Comparison of ENCODE assay signal across 8 mouse cellular contexts in the genomic region with DNA sequence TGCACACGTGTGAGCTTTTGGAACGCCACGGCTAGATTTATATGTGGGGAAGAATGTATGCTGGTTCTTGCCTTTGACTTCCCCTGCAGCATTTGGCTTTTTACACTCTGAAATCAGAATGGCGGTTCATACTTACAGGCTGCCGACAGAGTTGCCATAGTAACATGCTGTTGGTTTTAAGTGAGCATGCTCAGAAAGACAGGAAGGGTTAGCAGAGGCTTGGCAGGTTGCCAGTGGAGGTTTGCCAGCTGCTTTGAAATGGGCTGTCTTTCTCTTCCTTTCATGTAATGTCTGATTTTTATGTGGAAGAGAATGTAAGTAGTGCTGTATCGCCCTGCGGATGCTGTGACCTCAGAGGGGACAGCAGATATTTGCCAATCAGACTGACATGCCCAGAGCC. TPM values are rescaled to one million over a fixed set of nuclear protein-coding genes. Genes with fewer than 3 reads are reported as not detected.
DNase-seq lines count a peak whose midpoint lies in the region; ATAC-seq and TF ChIP-seq lines count a peak whose summit lies in the region.

No protein-coding gene starts in this region.

- H3K27ac ChIP-seq in forebrain, embryonic 12.5 days: peak overlapping the region; percentile 97
- peak overlapping the region; percentile 80 for H3K27ac ChIP-seq in heart, embryonic 16.5 days (ENCODE audit: low read length)
- no peak overlapping the region for H3K27ac ChIP-seq in liver, embryonic 11.5 days (ENCODE audit: low read depth, low read length)

- no peaks in the 10 kb centered on the region for H3K79me2 ChIP-seq in myocyte (ENCODE audit: control insufficient read depth, insufficient read depth)

- ATAC-seq in forebrain, embryonic 12.5 days (ENCODE audit: low FRiP score): peak; percentile 91
- peak; percentile 77 for ATAC-seq in heart, embryonic 16.5 days (replicated peaks; ENCODE audit: extremely low read depth, insufficient read depth, low FRiP score)
- ATAC-seq in liver, embryonic 11.5 days (replicated peaks; ENCODE audit: low FRiP score): no peak; the same call in 1 of the 2 replicates

- WGBS in forebrain, embryonic 12.5 days: 14% methylated on average over 7 of the region's 7 CpGs
- 14% methylated on average over 7 of the region's 7 CpGs for WGBS in heart, embryonic 16.5 days
- 66% methylated on average over 7 of the region's 7 CpGs for WGBS in liver, embryonic 11.5 days

- no peaks in the 10 kb centered on the region for H3K9me3 ChIP-seq in forebrain, embryonic 12.5 days
- H3K9me3 ChIP-seq in heart, embryonic 16.5 days (replicated peaks; ENCODE audit: control insufficient read depth, low read length): 0 out of 2 replicates have a peak, but pooled peaks cover 3% of the 10 kb centered on the region
- H3K9me3 ChIP-seq in liver, embryonic 11.5 days (ENCODE audit: control insufficient read depth, low read length): no peaks in the 10 kb centered on the region

- peak overlapping the region; percentile 33 for H3K4me3 ChIP-seq in forebrain, embryonic 12.5 days (replicated peaks)
- peak overlapping the region; percentile 40 for H3K4me3 ChIP-seq in heart, embryonic 16.5 days (ENCODE audit: low read length)
- H3K4me3 ChIP-seq in liver, embryonic 11.5 days (ENCODE audit: low read depth, low read length): no peak overlapping the region
- H3K4me3 ChIP-seq in myocyte: no peak overlapping the region

- no peak for TF ChIP-seq POLR2A in myocyte (IDR thresholded peaks at IDR 0.05; ENCODE audit: insufficient read length, low read depth)

- H3K27me3 ChIP-seq in forebrain, embryonic 12.5 days: no peaks in the 10 kb centered on the region
- no peaks in the 10 kb centered on the region for H3K27me3 ChIP-seq in heart, embryonic 16.5 days (ENCODE audit: control insufficient read depth, insufficient read depth, low read length)
- no peaks in the 10 kb centered on the region for H3K27me3 ChIP-seq in liver, embryonic 11.5 days (replicated peaks; ENCODE audit: control insufficient read depth, insufficient read depth, low read length)
- no peaks in the 10 kb centered on the region for H3K27me3 ChIP-seq in myocyte (ENCODE audit: control insufficient read depth, insufficient read depth, insufficient read length)

- peak overlapping the region; percentile 61 for H3K9ac ChIP-seq in forebrain, embryonic 12.5 days
- peak overlapping the region; percentile 47; the same call in 1 of the 2 replicates for H3K9ac ChIP-seq in heart, embryonic 16.5 days (ENCODE audit: low read length)
- H3K9ac ChIP-seq in liver, embryonic 11.5 days (ENCODE audit: low read depth, low read length): no peak overlapping the region

- H3K4me1 ChIP-seq in forebrain, embryonic 12.5 days: peaks cover 32% of the 10 kb centered on the region
- peaks cover 23% of the 10 kb centered on the region for H3K4me1 ChIP-seq in heart, embryonic 16.5 days (ENCODE audit: control insufficient read depth, insufficient read depth, low read length)
- H3K4me1 ChIP-seq in liver, embryonic 11.5 days (replicated peaks; ENCODE audit: control insufficient read depth, insufficient read depth, low read length): peaks cover 7% of the 10 kb centered on the region; the same call in 1 of the 2 replicates

- H3ac ChIP-seq in myocyte (ENCODE audit: control insufficient read depth, insufficient read length): no peak overlapping the region

- H3K4me2 ChIP-seq in forebrain, embryonic 12.5 days: peak overlapping the region; percentile 50
- peak overlapping the region; percentile 56 for H3K4me2 ChIP-seq in heart, embryonic 16.5 days (ENCODE audit: low read depth, low read length)
- H3K4me2 ChIP-seq in liver, embryonic 11.5 days: no peak overlapping the region
- peak overlapping the region; percentile 35 for H3K4me2 ChIP-seq in myocyte (ENCODE audit: low read depth)

- DNase-seq in A20 (ENCODE audit: low read depth, low spot score): peak; percentile 75
- DNase-seq in brain, embryonic 18.5 days (ENCODE audit: low read depth, low spot score): peak; percentile 95
- DNase-seq in kidney, postnatal 14 days: peak; percentile 96
- DNase-seq in liver, embryonic 11.5 days (ENCODE audit: low spot score): peak; percentile 60
- DNase-seq in spleen, postnatal 4 days (ENCODE audit: low spot score in 2 of 2): peak; percentile 83 to 92

- H3K36me3 ChIP-seq in forebrain, embryonic 12.5 days (replicated peaks): peaks cover 13% of the 10 kb centered on the region
- peaks cover 15% of the 10 kb centered on the region for H3K36me3 ChIP-seq in heart, embryonic 16.5 days (ENCODE audit: control insufficient read depth, insufficient read depth)
- H3K36me3 ChIP-seq in liver, embryonic 11.5 days (ENCODE audit: control insufficient read depth, insufficient read depth, low read length): peaks cover 15% of the 10 kb centered on the region
- H3K36me3 ChIP-seq in myocyte (ENCODE audit: control insufficient read depth, insufficient read depth): peaks cover 20% of the 10 kb centered on the region

TF ChIP-seq in myocyte, 11 proteins besides CTCF, POLR2A, EP300 and RAD21:
- TF ChIP-seq POLR2AphosphoS2 (IDR thresholded peaks at IDR 0.05; ENCODE audit: insufficient read length, low read depth) (no peak), USF1 (IDR thresholded peaks at IDR 0.05; ENCODE audit: low read depth) (no peak)

RNA-seq across cellular contexts. Expression of a gene that starts 32.3 kb away (rescaled TPM):
- polyA plus RNA-seq in forebrain, embryonic 12.5 days (2016; fragmentation: Nextera tagmentation; extraction: Ambion mirVana): 41.1 and 41.5 TPM in 2 replicates
- polyA plus RNA-seq in heart, embryonic 16.5 days (2015; fragmentation: Nextera tagmentation; extraction: Ambion mirVana): 27.9 and 29.3 TPM in 2 replicates
- polyA plus RNA-seq in liver, embryonic 11.5 days (2014; fragmentation: Nextera tagmentation; extraction: Ambion mirVana): 31.6 and 32.5 TPM in 2 replicates
- 1.7 TPM for polyA plus RNA-seq in myocyte (2012; fragmentation: generic; extraction: Trizol)

Comparison
In these comparisons a context has a peak if more than half of its experiments do, and no peak if none do; other contexts are left out.
1. H3K4me3 ChIP-seq: peak in forebrain, embryonic 12.5 days (single experiment) and heart, embryonic 16.5 days (single experiment); none in liver, embryonic 11.5 days (single experiment) and myocyte (single experiment).
2. RNA of a gene that starts 32.3 kb away (polyA plus RNA-seq): 41.1 to 41.5 TPM in forebrain, embryonic 12.5 days, 31.6 to 32.5 TPM in liver, embryonic 11.5 days and 27.9 to 29.3 TPM in heart, embryonic 16.5 days; 1.7 TPM in myocyte (single experiment); every median in the first group is over 10 times any median in the second.
3. Peak in every context shown above with its lines, with median percentiles within 50 percentile points of each other: DNase-seq.